Mouse (Mus musculus) embryo, embryonic 10.5 days (tissue): ENCODE measurements around the gene Zdhhc20.

ENCODE experiments used
- DNase-seq: peaks from one replicate; pipeline ENCODE4 v3.0.0-alpha.2; 2015; ENCODE audit warnings: low spot score

Zdhhc20 gene

GRCm38 (mm10) chr14:57825788-57826751 is 64.0 kb downstream of the Zdhhc20 start, which contains the start of the genes Ska3 and Mrpl57:
Gene Ska3 (minus strand): TSS chr14:57826185.
Gene Mrpl57 (plus strand): TSS chr14:57826234.
- DNase-seq = peak; percentile 98

GRCm38 (mm10) chr14:57820839-57821238 is 69.2 kb downstream of the Zdhhc20 start:
- DNase-seq = no peak

GRCm38 (mm10) chr14:57811844-57812243 is 78.2 kb downstream of the Zdhhc20 start:
- no peak for DNase-seq

- DNase-seq = no peak
Measured at GRCm38 (mm10) chr14:57810886-57811285, 79.2 kb downstream of the Zdhhc20 start.

GRCm38 (mm10) chr14:57808558-57808957 is 81.5 kb downstream of the Zdhhc20 start:
- peak; percentile 52 for DNase-seq

- no peak for DNase-seq
Measured at GRCm38 (mm10) chr14:57803731-57804130, 86.3 kb downstream of the Zdhhc20 start.

- DNase-seq = peak; percentile 100
Measured at GRCm38 (mm10) chr14:57797991-57798931, 91.8 kb downstream of the Zdhhc20 start, which contains the start of gene Sap18. Gene Sap18 (plus strand): TSS chr14:57798180.

- DNase-seq = no peak
Measured at GRCm38 (mm10) chr14:57797551-57797950, 92.5 kb downstream of the Zdhhc20 start.

GRCm38 (mm10) chr14:57791171-57791570 is 98.9 kb downstream of the Zdhhc20 start:
- no peak for DNase-seq

- DNase-seq = no peak
Measured at GRCm38 (mm10) chr14:57789759-57790158, 100.3 kb downstream of the Zdhhc20 start.

GRCm38 (mm10) chr14:57789311-57789710 is 100.8 kb downstream of the Zdhhc20 start:
- no peak for DNase-seq

- DNase-seq = no peak
Measured at GRCm38 (mm10) chr14:57787406-57787805, 102.7 kb downstream of the Zdhhc20 start.
